Mouse (Mus musculus) brain, embryonic 14.5 days (tissue): ENCODE results near the gene Frem2. TPM values are rescaled to one million over a fixed set of nuclear protein-coding genes. Genes with fewer than 3 reads are reported as not detected.
A peak's percentile ranks its signal among the peaks of the same experiment; 100 is the strongest.

Experiments
- DNase-seq: peaks from one replicate; pipeline ENCODE4 v3.0.0-alpha.2; 2011; ENCODE audit warnings: low read depth
- CTCF ChIP-seq: fragments of 200-500 bp; IDR thresholded peaks from 2 replicates; pipeline ENCODE4 v1.5.1; 2012; ENCODE audit warnings: inconsistent platforms, mild to moderate bottlenecking, moderate library complexity, borderline replicate concordance; ENCODE audit not compliant: insufficient read depth, insufficient read length; ENCODE audit errors: extremely low read depth
- POLR2A ChIP-seq: fragments of 200-500 bp; IDR thresholded peaks from 2 replicates; pipeline ENCODE4 v1.6.1; 2012; ENCODE audit warnings: mild to moderate bottlenecking, inconsistent platforms, borderline replicate concordance; ENCODE audit not compliant: poor library complexity, insufficient read depth, insufficient read length, severe bottlenecking; ENCODE audit errors: extremely low read depth
- polyA plus RNA-seq: library from polyadenylated mRNA; depleted of rRNA; stranded (reverse); fragments of >200 nt; gene quantifications from 2 replicates; pipeline ENCODE4 v1.2.3, GENCODE M21; 2012

The Frem2 gene
- polyA plus RNA-seq, 1 experiment, result 5.8 TPM

DNA sequence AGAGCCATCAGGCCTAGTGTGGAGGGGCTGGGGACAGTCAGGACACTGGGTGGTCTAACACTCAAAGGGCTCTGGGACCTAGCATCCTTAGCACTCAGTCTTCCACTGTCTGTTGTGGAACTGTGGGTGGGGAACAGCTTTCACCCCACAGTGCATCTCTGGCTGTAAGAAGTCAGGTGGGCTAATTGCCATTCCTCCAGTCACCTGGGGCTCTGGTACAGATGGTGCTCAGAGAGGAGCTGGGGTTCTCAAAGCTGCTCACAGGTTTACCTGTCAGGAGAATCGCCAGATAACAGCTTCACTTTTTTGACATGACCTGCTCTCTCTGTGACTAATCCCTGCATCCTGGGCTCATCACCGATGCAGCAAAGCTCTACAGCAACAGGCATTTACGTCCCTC is 46.0 kb downstream of the Frem2 start:
- no peak for DNase-seq
- TF ChIP-seq CTCF (no peak), POLR2A (no peak)

DNA sequence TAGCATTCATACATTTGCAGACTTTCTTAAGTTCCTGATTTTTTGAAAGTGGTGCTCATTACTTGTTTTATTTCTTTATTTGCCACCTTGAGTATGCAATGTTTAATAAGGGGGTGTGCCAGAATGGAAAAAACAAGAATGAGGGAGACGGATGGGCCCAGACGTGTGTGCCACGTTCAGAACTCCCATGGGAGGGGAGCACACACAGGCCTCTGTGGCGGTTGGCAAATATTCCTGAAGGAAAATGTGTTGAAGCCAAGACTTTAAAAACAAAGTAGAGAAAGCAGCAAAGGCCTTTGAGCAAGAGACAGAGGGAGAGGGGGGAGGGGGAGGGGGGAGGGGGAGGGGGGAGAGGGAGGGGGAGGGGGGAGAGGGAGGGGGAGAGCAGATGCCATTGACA is 47.3 kb downstream of the Frem2 start:
- peak; percentile 33 for DNase-seq
- TF ChIP-seq POLR2A (no peak), CTCF (no peak)

DNA sequence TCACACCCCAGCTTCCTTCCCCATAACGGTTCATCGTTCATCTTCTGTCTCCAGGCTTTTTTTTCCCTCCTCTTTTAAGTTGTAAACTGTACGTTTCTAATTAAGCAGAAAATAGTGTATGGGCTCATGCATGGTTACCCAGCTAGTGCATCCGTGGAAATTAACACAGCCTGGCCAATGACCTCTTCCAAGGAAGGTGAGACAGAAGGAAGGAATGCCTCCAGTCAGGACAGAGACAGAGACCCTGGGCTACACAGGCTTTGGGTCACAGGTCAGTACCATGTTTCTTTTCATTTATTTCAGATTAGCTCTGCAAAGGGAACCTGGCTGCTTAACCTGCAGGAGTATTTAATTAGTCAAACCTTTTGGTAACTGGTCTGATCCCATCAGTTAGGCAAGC is 57.0 kb downstream of the Frem2 start:
- no peak for TF ChIP-seq POLR2A
- TF ChIP-seq CTCF, result no peak

DNA sequence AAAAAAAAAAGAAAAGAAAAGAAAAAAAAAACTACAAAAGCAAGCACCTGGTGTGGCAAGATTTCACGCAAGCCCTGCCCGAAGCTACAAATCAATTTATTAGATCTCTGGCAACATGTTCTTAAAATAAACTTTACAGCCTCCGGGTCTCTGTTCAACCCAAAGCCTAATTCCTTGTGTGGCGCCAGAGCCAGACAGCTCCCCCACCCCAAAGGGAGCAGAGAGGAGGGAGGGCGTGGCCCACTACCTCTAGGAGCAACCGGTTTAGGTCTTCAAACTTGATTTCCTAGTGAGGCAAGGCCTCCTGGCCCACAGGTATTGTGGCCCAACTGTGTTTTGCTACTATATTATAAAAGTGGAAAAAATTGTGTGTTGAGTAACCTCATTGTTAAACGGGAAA is 57.8 kb downstream of the Frem2 start:
- TF ChIP-seq CTCF, result no peak
- no peak for TF ChIP-seq POLR2A
- no peak for DNase-seq

More for the DNA sequence above, 57.0 kb downstream of the Frem2 start:
- DNase-seq, result no peak

DNA sequence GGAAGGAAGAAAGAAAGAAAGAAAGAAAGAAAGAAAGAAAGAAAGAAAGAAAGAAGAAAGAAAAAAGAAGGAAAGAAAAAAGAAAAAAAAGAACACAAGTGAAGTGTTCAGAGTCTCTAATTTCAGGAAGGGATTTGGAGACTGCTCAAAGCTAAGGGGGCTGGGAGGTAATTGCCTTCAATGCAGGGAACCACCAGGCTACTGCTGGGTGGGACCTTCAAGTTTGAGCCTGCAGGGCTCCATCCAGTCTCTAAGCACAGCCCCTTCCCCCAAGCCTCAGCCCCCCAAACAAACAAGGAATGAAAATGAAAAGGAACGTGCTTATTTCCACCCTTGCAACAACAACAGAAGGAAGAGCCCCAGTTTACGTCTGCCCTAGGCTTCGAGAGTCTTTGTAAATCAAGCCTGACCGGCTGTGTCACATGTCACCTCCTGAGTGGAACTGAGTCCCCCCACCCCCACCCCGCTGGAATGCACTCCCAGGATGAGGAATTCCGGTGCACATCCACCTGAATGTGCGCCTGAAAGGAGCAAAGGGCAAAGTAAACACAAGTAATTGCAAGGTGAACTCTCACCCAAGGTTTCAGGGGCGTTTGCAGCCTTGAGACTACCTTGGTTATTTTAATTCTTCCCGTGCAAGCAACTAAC is 58.9 kb downstream of the Frem2 start:
- TF ChIP-seq CTCF (no peak), POLR2A (no peak)
- DNase-seq, result no peak

DNA sequence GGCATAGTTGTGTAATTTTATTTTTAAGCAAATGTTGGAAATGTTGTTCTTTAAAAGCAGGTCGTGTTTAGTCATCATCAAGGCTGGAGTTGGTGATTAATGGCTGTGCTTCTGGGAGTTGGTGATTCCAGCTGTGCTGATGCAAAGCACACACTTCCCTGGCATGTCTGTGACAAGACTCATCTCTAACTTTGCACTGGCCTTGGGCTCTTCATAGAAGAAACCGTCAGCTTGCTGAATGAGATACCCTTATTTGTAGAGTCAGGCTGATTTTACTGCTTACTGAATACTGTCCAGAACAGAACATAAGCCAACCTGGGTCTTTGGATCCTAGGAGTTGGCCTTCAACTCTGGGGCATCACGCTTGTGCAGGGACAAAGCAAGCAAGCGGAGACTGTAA is 62.7 kb downstream of the Frem2 start:
- TF ChIP-seq CTCF (no peak), POLR2A (no peak)
- DNase-seq, result no peak

DNA sequence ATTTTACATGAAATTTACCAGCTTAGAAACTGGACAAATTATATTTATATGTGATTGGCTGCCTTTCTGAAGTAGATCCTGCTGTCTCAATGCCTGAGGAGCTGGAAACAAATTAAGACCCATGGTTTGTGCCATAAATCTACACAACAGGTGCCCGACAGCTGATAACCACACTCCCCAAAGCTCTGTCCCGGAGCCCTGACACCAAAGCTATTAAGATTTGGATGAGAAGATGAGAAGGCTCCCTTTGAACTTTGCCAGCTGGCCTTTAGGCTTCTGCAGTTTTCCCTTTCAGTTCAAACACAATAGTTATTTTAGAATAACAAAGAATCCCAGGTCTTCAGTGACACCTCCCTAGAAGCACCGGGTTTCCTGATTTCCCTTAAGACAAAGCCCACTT is 63.4 kb downstream of the Frem2 start:
- TF ChIP-seq POLR2A (no peak), CTCF (no peak)
- no peak for DNase-seq

DNA sequence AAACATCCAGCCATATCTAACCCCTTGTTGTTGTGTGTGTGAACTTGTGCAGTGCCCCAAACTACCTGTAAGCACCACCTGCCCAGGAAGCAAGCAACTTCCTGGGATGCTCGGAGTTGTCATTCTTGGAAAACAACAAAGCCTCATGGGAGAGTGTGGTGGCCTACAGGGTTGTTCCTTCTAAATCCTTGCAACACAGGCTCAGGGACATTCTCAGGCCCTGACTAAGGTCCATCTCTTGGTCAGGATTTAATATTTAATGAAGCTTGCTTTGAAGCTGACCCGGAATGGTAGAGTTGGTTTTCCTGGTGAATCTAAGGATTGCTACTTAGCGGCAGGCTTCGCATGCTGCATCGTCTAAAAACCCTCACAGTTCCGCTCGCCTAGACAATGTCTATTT is 65.1 kb downstream of the Frem2 start:
- no peak for TF ChIP-seq CTCF
- TF ChIP-seq POLR2A, result no peak
- DNase-seq, result no peak

DNA sequence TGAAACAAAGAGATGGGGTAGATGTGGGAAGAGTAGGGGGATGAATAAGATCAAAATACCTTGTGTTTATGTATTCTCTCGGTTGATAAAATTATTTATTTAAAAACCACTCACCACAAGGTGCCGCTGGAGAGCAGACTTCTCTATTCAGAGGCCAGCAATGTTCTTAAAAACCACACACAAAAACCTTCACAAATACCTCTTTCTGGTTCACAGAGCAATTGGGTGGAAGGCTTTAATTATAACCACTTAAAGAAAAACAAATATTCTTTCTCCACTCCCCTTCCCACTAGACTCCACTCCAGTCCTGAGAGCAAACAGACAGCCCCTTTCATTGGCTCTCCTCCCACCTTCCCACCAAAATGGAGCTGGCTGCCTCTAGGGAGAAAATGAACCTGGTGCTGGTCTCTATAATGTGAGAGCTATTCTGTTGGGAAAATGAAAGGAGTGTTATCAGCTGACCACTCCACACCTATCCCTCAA is 67.0 kb downstream of the Frem2 start:
- peak; percentile 88 for DNase-seq
- TF ChIP-seq CTCF, result peak; percentile 48; the same call in 1 of the 2 replicates
- TF ChIP-seq POLR2A, result no peak

DNA sequence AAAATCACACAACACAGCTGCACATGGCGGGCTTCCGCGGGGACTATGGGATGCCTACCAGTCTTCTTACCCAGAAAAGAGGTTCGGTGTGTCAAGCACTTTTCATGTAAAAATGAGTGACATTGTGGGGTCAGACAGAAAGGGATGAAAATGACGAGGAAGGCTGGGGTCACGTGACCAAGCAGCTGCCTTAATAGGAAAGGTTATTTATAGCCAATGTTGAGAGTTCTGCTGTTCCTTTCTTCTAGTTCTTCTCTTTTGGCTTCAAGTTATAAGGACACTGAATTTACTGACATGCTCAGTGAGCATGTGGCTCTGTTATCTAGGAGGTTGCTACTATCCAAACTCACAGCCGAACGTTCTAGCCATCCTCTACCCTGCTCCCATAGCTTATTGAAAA is 73.9 kb downstream of the Frem2 start:
- TF ChIP-seq CTCF (no peak), POLR2A (no peak)
- DNase-seq, result no peak

DNA sequence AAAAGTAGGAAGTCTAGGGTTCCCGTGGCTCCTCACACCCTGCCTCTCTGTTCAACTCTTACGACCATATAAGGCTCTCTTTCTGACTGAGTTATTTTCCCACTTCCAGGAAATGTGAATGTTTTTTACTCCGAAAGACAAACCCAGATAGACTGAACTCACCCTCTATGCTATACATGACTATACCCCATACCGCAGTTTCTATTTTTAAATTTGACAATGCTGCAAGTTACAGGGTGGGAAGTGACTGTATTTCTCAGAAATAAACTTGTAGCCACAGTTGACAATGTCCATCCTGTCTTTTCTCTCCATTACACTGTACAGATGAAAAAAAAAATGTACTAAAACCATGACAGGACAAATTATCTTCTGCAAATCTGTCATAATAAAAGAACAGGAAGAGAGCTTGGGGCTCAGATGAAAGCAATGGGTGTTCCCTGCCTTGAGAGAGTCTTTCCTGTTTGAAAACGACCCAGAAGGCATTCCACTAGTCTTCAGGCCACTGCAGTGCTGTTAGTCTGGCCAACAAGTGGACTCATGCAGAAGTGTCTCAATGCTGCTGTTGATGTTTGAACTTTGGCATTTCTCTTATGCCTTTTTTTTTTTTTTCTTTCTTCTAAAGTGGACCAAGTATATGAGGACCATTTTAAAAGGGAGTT is 76.4 kb downstream of the Frem2 start:
- no peak for DNase-seq
- no peak for TF ChIP-seq POLR2A
- no peak for TF ChIP-seq CTCF
